Mouse (Mus musculus): ENCODE measurements around the gene Hist1h4m. TPM values are rescaled to one million over a fixed set of nuclear protein-coding genes. Genes with fewer than 3 reads are reported as not detected.

Hist1h4m gene
- polyA plus RNA-seq, 1 experiment: not detected

DNA sequence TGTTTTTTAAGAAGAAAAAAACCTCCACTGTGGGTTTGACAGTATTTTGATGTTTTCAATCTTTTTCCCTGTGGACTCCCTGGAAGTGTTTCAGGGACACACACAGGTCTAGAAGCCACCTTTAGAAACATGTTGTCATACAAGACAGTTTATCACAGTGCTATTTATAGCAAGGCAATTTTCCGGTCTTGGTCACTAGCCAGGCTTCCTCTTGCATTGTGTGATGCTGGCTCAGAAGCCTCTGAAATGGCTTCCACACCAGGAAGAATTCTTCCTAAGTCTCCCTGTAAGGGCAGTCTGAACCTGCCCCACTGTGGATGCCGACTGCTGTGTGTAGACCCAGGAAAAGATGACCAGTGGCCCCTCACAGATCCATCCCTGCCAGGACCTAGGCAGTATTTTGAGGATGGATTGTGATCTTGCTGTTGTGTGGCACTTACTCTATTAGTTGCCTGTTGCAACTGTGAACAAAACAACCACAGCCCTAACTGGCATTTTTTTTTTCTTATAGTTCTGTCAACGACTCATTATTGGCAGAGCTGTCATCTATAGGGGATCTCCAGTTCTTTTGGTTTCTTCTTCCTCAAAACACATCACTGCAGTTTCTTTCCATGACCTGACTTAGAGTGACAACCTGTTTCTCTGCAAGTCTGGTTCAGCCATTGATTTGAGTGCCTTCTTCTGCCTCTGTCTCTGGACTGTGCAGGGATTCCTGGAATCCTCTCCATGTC is 40.8 kb downstream of the Hist1h4m start:
- no peaks in the 10 kb centered on the region for H3K36me3 ChIP-seq (ENCODE audit: control insufficient read depth, insufficient read depth, low read length)
- TF ChIP-seq CTCF (IDR thresholded peaks at IDR 0.05; ENCODE audit: control insufficient read depth, insufficient read depth, insufficient replicate concordance, low read depth, low read length) (no peak), POLR2A (IDR thresholded peaks at IDR 0.05; ENCODE audit: control insufficient read depth, low read depth, low read length) (no peak)
- no peaks in the 10 kb centered on the region; the same call in 1 of the 2 replicates for H3K4me1 ChIP-seq (ENCODE audit: control insufficient read depth, insufficient read depth, low read length)
- no peak overlapping the region for H3K27ac ChIP-seq (ENCODE audit: control insufficient read depth, insufficient read depth, low read depth, low read length)
- no peak overlapping the region for H3K4me3 ChIP-seq (ENCODE audit: control insufficient read depth, low read depth, low read length)
- H3K27me3 ChIP-seq (ENCODE audit: control insufficient read depth, insufficient read depth, low read length): no peaks in the 10 kb centered on the region

DNA sequence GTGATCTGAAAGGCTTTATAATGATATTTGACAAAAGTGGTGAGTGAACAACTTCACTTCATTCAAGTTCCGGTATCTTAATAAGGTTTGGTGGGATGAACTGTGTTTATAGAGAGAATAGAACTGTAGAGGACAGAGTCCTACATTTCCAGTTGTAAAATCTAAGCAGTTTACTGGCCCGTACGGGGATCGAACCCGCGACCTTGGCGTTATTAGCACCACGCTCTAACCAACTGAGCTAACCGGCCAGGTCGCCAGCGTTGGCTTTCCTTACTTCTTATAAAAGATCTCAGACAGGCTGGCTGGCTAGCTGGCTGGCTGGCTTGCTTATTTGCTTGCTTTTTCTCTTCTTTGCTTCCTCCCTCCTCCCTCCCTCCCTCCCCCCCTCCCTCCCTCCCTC is 43.6 kb downstream of the Hist1h4m start:
- Histone ChIP-seq H3K4me1 (ENCODE audit: control insufficient read depth, insufficient read depth, low read length) (no peaks in the 10 kb centered on the region; the same call in 1 of the 2 replicates), H3K4me3 (ENCODE audit: control insufficient read depth, low read depth, low read length) (no peak overlapping the region), H3K27ac (ENCODE audit: control insufficient read depth, insufficient read depth, low read depth, low read length) (no peak overlapping the region), H3K27me3 (ENCODE audit: control insufficient read depth, insufficient read depth, low read length) (no peaks in the 10 kb centered on the region), H3K36me3 (ENCODE audit: control insufficient read depth, insufficient read depth, low read length) (no peaks in the 10 kb centered on the region)
- TF ChIP-seq POLR2A (IDR thresholded peaks at IDR 0.05; ENCODE audit: control insufficient read depth, low read depth, low read length) (no peak), CTCF (IDR thresholded peaks at IDR 0.05; ENCODE audit: control insufficient read depth, insufficient read depth, insufficient replicate concordance, low read depth, low read length) (no peak)

GRCm38 (mm10) chr13:21855698-21856162 is 44.2 kb downstream of the Hist1h4m start:
- Histone ChIP-seq H3K4me3 (ENCODE audit: control insufficient read depth, low read depth, low read length) (peak overlapping the region; percentile 70), H3K36me3 (ENCODE audit: control insufficient read depth, insufficient read depth, low read length) (no peaks in the 10 kb centered on the region)

DNA sequence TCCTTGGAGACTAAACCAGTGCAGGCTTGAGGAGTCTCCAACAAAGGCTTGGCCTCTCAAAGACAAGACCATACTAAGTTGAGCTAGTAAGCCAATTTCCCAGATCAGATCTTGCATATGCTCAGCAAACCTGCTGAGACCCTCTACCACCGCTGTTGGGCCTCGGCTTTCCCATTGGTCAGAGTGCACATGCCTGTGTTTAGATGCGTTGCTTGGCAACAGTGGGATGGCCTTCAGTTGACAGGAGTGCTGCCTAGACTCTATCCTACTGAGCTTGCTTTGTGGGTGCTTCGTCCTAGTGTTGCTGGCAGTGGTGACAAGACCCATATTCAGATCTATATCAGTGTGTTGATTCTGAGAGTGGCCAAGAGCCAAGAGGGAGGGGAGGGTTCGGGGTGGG is 50.1 kb downstream of the Hist1h4m start:
- no peak overlapping the region for H3K27ac ChIP-seq (ENCODE audit: control insufficient read depth, insufficient read depth, low read depth, low read length)
- H3K4me1 ChIP-seq (ENCODE audit: control insufficient read depth, insufficient read depth, low read length): no peaks in the 10 kb centered on the region; the same call in none of the 2 replicates
- H3K4me3 ChIP-seq (ENCODE audit: control insufficient read depth, low read depth, low read length): no peak overlapping the region; the same call in 1 of the 2 replicates
- TF ChIP-seq POLR2A (IDR thresholded peaks at IDR 0.05; ENCODE audit: control insufficient read depth, low read depth, low read length): peak; percentile 80; the same call in 1 of the 2 replicates
- no peak for TF ChIP-seq CTCF (IDR thresholded peaks at IDR 0.05; ENCODE audit: control insufficient read depth, insufficient read depth, insufficient replicate concordance, low read depth, low read length)
- no peaks in the 10 kb centered on the region for H3K27me3 ChIP-seq (ENCODE audit: control insufficient read depth, insufficient read depth, low read length)
- H3K36me3 ChIP-seq (ENCODE audit: control insufficient read depth, insufficient read depth, low read length): no peaks in the 10 kb centered on the region

More at GRCm38 (mm10) chr13:21855698-21856162, 44.2 kb downstream of the Hist1h4m start:
- no peaks in the 10 kb centered on the region for H3K27me3 ChIP-seq (ENCODE audit: control insufficient read depth, insufficient read depth, low read length)
- no peaks in the 10 kb centered on the region; the same call in 1 of the 2 replicates for H3K4me1 ChIP-seq (ENCODE audit: control insufficient read depth, insufficient read depth, low read length)
- no peak overlapping the region for H3K27ac ChIP-seq (ENCODE audit: control insufficient read depth, insufficient read depth, low read depth, low read length)
- TF ChIP-seq POLR2A (IDR thresholded peaks at IDR 0.05; ENCODE audit: control insufficient read depth, low read depth, low read length): no peak
- TF ChIP-seq CTCF (IDR thresholded peaks at IDR 0.05; ENCODE audit: control insufficient read depth, insufficient read depth, insufficient replicate concordance, low read depth, low read length): no peak

Other genes starting within 250 kb of the Hist1h4m start
- not detected in 2 replicates for gene Olfr1364, start 230.0 kb upstream of the Hist1h4m start, polyA plus RNA-seq (2012; rRNA removed)
- not detected in 2 replicates for gene Olfr1362, start 197.7 kb upstream of the Hist1h4m start, polyA plus RNA-seq (2012; rRNA removed)
- gene Olfr11, start 169.2 kb upstream of the Hist1h4m start, polyA plus RNA-seq (2012; rRNA removed): 0.04 TPM in 1 of 2 replicates, not detected in the other
- gene Olfr1361, start 148.4 kb upstream of the Hist1h4m start, polyA plus RNA-seq (2012; rRNA removed): 0.19 TPM in 1 of 2 replicates, not detected in the other
- gene Olfr1360, start 134.3 kb upstream of the Hist1h4m start, polyA plus RNA-seq (2012; rRNA removed): 0.07 TPM in 1 of 2 replicates, not detected in the other
- gene Olfr1359, start 113.6 kb upstream of the Hist1h4m start, polyA plus RNA-seq (2012; rRNA removed): 0.35 and 0.38 TPM in 2 replicates
- gene Hist1h2bl, start 95.6 kb upstream of the Hist1h4m start, polyA plus RNA-seq (2012; rRNA removed): 3.2 and 3.6 TPM in 2 replicates
- gene Hist1h2ai, start 95.3 kb upstream of the Hist1h4m start, polyA plus RNA-seq (2012; rRNA removed): 2.0 and 6.1 TPM in 2 replicates
- 14.7 and 20.5 TPM in 2 replicates for gene Hist1h3h, start 94.1 kb upstream of the Hist1h4m start, polyA plus RNA-seq (2012; rRNA removed)
- gene Hist1h2bm, start 89.7 kb upstream of the Hist1h4m start, polyA plus RNA-seq (2012; rRNA removed): 6.1 and 6.2 TPM in 2 replicates
- 6.1 and 7.6 TPM in 2 replicates for gene Hist1h4j, start 76.7 kb upstream of the Hist1h4m start, polyA plus RNA-seq (2012; rRNA removed)
- 37.3 and 40.8 TPM in 2 replicates for gene Hist1h4k, start 61.2 kb upstream of the Hist1h4m start, polyA plus RNA-seq (2012; rRNA removed)
- gene Hist1h2ak, start 57.9 kb upstream of the Hist1h4m start, polyA plus RNA-seq (2012; rRNA removed): 2.4 and 3.9 TPM in 2 replicates
- 2.3 and 3.0 TPM in 2 replicates for gene Hist1h2bn, start 57.6 kb upstream of the Hist1h4m start, polyA plus RNA-seq (2012; rRNA removed)
- gene Hist1h1b, start 31.1 kb upstream of the Hist1h4m start, polyA plus RNA-seq (2012; rRNA removed): 0.36 TPM in 1 of 2 replicates, not detected in the other
- gene Hist1h3i, start 28.4 kb upstream of the Hist1h4m start, polyA plus RNA-seq (2012; rRNA removed): 5.8 and 7.4 TPM in 2 replicates
- gene Hist1h2an, start 24.5 kb upstream of the Hist1h4m start, polyA plus RNA-seq (2012; rRNA removed): 1.8 and 2.1 TPM in 2 replicates
- gene Hist1h2bp, start 24.3 kb upstream of the Hist1h4m start, polyA plus RNA-seq (2012; rRNA removed): 155 and 156 TPM in 2 replicates
- 28.8 and 32.6 TPM in 2 replicates for gene Hist1h2bq, start 1.5 kb upstream of the Hist1h4m start, polyA plus RNA-seq (2012; rRNA removed)
- not detected in 2 replicates for gene Hist1h2ao, start 1.3 kb upstream of the Hist1h4m start, polyA plus RNA-seq (2012; rRNA removed)
- gene Hist1h4n, start 20.4 kb downstream of the Hist1h4m start, polyA plus RNA-seq (2012; rRNA removed): 32.2 and 38.8 TPM in 2 replicates
- 7.4 and 12.0 TPM in 2 replicates for gene Hist1h2ap, start 21.8 kb downstream of the Hist1h4m start, polyA plus RNA-seq (2012; rRNA removed)
- 26.8 and 30.6 TPM in 2 replicates for gene Hist1h2br, start 22.0 kb downstream of the Hist1h4m start, polyA plus RNA-seq (2012; rRNA removed)
- 2.7 and 2.8 TPM in 2 replicates for gene Zfp184, start 133.3 kb downstream of the Hist1h4m start, polyA plus RNA-seq (2012; rRNA removed)
- 128 and 157 TPM in 2 replicates for gene Pom121l2, start 169.4 kb downstream of the Hist1h4m start, polyA plus RNA-seq (2012; rRNA removed)
- 0.05 and 0.22 TPM in 2 replicates for gene Prss16, start 198.0 kb downstream of the Hist1h4m start, polyA plus RNA-seq (2012; rRNA removed)
- gene Hist1h2ah, start 223.8 kb downstream of the Hist1h4m start, polyA plus RNA-seq (2012; rRNA removed): 1.8 and 3.7 TPM in 2 replicates
- 10.0 and 11.3 TPM in 2 replicates for gene Hist1h2bk, start 224.1 kb downstream of the Hist1h4m start, polyA plus RNA-seq (2012; rRNA removed)
- 3.7 and 6.6 TPM in 2 replicates for gene Hist1h4i, start 229.6 kb downstream of the Hist1h4m start, polyA plus RNA-seq (2012; rRNA removed)
- 4.8 and 6.5 TPM in 2 replicates for gene Hist1h2ag, start 231.2 kb downstream of the Hist1h4m start, polyA plus RNA-seq (2012; rRNA removed)
- 7.9 and 8.5 TPM in 2 replicates for gene Hist1h2bj, start 231.5 kb downstream of the Hist1h4m start, polyA plus RNA-seq (2012; rRNA removed)

Measured in testis, adult 2 months (tissue).